Mouse (Mus musculus) lung, postnatal 0 days (tissue): ENCODE data around the gene Apob. TPM values are rescaled to one million over a fixed set of nuclear protein-coding genes. Genes with fewer than 3 reads are reported as not detected.
"Not testable (repeated sequence)": the region's sequence is repeated elsewhere in the genome, so short reads cannot be mapped to it uniquely, and the experiment has no call there.

Experiments
- ATAC-seq: fragments of 200-750 bp; cut with Nextera tagmentation; 2 replicates; pipeline ENCODE4 v1.8.0; 2017; ENCODE audit warnings: moderate library complexity
- DNase-seq: peaks from one replicate; pipeline ENCODE4 v3.0.0-alpha.2; 2016; ENCODE audit warnings: low spot score
- H3K27ac ChIP-seq: fragments of 300-500 bp; sonication (generic); 2 replicates; pipeline ENCODE4 v1.5.1; 2014; ENCODE audit warnings: antibody characterized with exemption, mild to moderate bottlenecking, low read length, mixed read lengths
- H3K27me3 ChIP-seq: fragments of 300-500 bp; sonication (generic); replicated peaks from 2 replicates; pipeline ENCODE4 v1.6.1; 2014; ENCODE audit warnings: low read length, mixed read lengths; ENCODE audit not compliant: insufficient read depth
- H3K36me3 ChIP-seq: fragments of 300-500 bp; sonication (generic); 2 replicates; pipeline ENCODE4 v1.6.1; 2014; ENCODE audit warnings: low read length, mixed read lengths; ENCODE audit not compliant: insufficient read depth
- H3K4me1 ChIP-seq: fragments of 300-500 bp; sonication (generic); 2 replicates; pipeline ENCODE4 v1.6.1; 2014; ENCODE audit warnings: antibody characterized with exemption, low read depth, low read length, mixed read lengths; ENCODE audit not compliant: insufficient read depth
- H3K4me2 ChIP-seq: fragments of 300-500 bp; sonication (generic); replicated peaks from 2 replicates; pipeline ENCODE4 v1.6.1; 2014; ENCODE audit warnings: low read depth, mild to moderate bottlenecking, low read length, moderate library complexity, mixed read lengths
- H3K4me3 ChIP-seq: fragments of 300-500 bp; sonication (generic); 2 replicates; pipeline ENCODE4 v1.5.1; 2014; ENCODE audit warnings: low read depth, low read length
- H3K9ac ChIP-seq: fragments of 300-500 bp; sonication (generic); replicated peaks from 2 replicates; pipeline ENCODE4 v1.6.1; 2014; ENCODE audit warnings: low read depth, mild to moderate bottlenecking
- H3K9me3 ChIP-seq: fragments of 300-500 bp; sonication (generic); 2 replicates; pipeline ENCODE4 v1.6.1; 2016; ENCODE audit warnings: low read length, mixed read lengths
- CTCF ChIP-seq: IDR thresholded peaks from 2 replicates; pipeline ENCODE4 v1.5.1; 2016; ENCODE audit warnings: antibody characterized with exemption, mild to moderate bottlenecking
- EP300 ChIP-seq: IDR thresholded peaks from 2 replicates; pipeline ENCODE4 v1.6.1; 2016; ENCODE audit warnings: antibody characterized with exemption, mild to moderate bottlenecking, control low read depth
- WGBS: fragments of 180-500 bp; shearing (Covaris S2); extraction: QIAGEN DNeasy Blood & Tissue Kit; methylation state at CpG from one replicate; pipeline ENCODE4 v1.1.7; 2014; 5-methylcytosine and 5-hydroxymethylcytosine counted together
- polyA plus RNA-seq: library from polyadenylated mRNA; unstranded; fragments of >200 nt; fragmentation: Nextera tagmentation; extraction: Ambion mirVana; gene quantifications from 2 replicates; pipeline ENCODE4 v1.2.1, GENCODE M21; 2015

The Apob gene
- polyA plus RNA-seq, 1 experiment from 2014 or later, result 0.53 TPM

DNA sequence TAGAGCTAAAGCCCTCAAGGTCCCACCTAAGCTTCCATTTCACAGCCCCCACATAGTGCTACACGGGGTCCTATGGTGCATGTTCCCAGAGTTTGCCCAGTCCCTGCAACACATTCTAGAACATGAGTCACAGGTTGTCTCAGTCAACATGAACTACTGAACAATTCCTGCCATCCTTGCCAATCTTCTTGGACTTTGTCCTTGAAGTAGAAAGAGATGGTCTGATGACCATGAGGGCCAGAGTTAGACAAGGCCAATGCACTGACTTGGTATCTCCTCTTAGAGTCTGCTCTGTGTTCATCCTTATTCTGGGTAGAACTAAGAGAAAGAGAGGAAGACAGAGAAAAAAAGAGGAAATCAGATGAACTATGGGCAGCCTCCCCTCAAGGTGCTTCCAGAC, 7.0 kb downstream of the Apob start:
- no peaks in the 10 kb centered on the region for H3K9me3 ChIP-seq
- ATAC-seq (no peak), DNase-seq (no peak)
- H3K9ac ChIP-seq, result no peak overlapping the region
- H3K36me3 ChIP-seq, result no peaks in the 10 kb centered on the region
- no peak overlapping the region for H3K4me2 ChIP-seq
- WGBS, result 82% methylated on average over 1 of the region's 1 CpGs
- H3K27ac ChIP-seq, result no peak overlapping the region
- H3K4me3 ChIP-seq, result no peak overlapping the region
- no peaks in the 10 kb centered on the region for H3K4me1 ChIP-seq
- no peaks in the 10 kb centered on the region for H3K27me3 ChIP-seq
- TF ChIP-seq CTCF (no peak), EP300 (no peak)

DNA sequence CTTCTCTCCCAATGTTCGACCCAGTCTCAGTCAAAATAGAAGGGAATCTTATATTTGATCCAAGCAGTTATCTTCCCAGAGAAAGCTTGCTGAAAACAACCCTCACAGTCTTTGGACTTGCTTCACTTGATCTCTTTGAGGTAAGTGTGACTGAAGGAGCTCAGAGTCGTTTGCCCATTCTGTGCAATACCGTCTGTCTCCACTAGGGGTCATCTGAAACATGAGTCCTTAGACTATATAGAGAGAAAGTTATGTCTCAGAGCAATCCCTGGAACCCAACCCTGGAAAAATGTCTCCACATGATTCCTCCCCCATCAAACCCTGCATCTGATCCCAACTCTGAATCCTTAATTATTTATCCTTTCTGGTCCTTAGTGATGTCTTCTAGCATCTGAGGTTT, 13.4 kb downstream of the Apob start:
- DNase-seq, result peak; percentile 63
- Histone ChIP-seq H3K4me2 (no peak overlapping the region), H3K9me3 (no peaks in the 10 kb centered on the region), H3K4me3 (no peak overlapping the region), H3K27ac (no peak overlapping the region), H3K9ac (no peak overlapping the region), H3K27me3 (no peaks in the 10 kb centered on the region), H3K4me1 (no peaks in the 10 kb centered on the region), H3K36me3 (no peaks in the 10 kb centered on the region)
- WGBS, result 11% methylated on average over 3 of the region's 3 CpGs
- ATAC-seq, result no peak; the same call in 1 of the 2 replicates
- peak; percentile 90 for TF ChIP-seq CTCF
- TF ChIP-seq EP300, result no peak

DNA sequence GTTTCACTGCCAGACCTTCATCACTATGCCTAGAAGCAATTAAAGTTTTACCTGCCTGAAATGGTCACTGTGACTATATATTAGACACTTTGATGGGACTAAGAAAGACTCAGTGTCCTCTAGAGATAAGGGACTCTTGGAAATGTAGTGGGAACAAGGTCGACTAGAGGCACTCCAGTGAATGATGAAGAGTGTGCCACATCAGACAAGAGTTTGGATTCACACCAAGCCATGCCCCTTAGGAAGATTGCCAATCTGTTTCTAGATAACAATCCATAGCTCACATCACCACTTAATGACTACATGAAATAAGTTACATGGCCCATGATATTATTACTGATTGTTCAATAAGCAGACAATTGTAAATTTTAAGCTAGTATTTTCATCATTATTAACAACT, 14.1 kb downstream of the Apob start:
- DNase-seq, result no peak
- Histone ChIP-seq H3K4me1 (no peaks in the 10 kb centered on the region), H3K9ac (no peak overlapping the region), H3K9me3 (no peaks in the 10 kb centered on the region), H3K36me3 (no peaks in the 10 kb centered on the region), H3K4me2 (no peak overlapping the region), H3K4me3 (no peak overlapping the region), H3K27ac (no peak overlapping the region), H3K27me3 (no peaks in the 10 kb centered on the region)
- TF ChIP-seq CTCF (no peak), EP300 (no peak)
- 3% methylated on average over 1 of the region's 1 CpGs for WGBS
- ATAC-seq, result no peak

DNA sequence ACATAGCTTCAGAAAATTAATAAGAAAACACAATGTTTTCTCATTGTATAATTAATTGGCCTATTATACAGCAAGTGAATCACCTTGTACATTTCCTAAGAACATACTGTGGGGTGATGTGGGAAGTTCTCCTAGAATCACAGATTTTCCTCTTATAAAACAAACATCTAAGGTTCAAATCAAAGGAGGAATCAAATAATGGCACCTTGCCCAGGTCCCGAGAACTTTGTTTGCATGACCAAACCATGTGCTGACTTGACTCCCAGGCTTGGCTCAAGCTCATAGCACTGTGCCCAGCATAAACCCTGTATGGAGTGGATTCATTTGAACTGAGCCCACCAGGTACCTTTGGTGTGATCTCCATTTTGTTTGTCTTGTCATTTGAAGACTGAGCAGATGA, 43.5 kb downstream of the Apob start:
- ATAC-seq (no peak), DNase-seq (peak; percentile 5)
- no peak overlapping the region for H3K9ac ChIP-seq
- H3K4me2 ChIP-seq, result no peak overlapping the region
- no peak overlapping the region for H3K4me3 ChIP-seq
- WGBS, result 55% methylated on average over 1 of the region's 1 CpGs
- TF ChIP-seq CTCF, result no peak
- TF ChIP-seq EP300, result no peak
- no peaks in the 10 kb centered on the region for H3K9me3 ChIP-seq
- no peaks in the 10 kb centered on the region for H3K27me3 ChIP-seq
- no peaks in the 10 kb centered on the region for H3K4me1 ChIP-seq
- no peak overlapping the region for H3K27ac ChIP-seq
- no peaks in the 10 kb centered on the region for H3K36me3 ChIP-seq

DNA sequence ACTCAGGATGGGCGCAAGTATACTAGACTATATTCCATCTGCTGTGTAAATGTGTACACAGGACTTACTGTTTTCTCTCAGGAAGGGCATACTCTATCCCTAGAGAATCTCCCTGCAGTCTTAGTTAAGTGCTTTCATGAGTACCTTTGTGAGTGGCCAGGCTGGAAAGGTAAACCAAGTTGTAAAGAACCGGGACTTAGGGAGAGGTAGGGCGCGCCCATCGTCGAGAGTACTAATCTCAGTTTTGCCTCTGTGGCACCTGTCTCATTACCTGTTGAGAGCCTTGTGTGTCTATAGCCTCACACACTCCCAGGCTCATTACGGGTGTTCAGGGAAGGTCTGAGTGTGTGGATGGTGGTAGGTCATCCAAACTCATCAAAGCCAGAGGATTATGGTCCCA, 52.1 kb downstream of the Apob start:
- Histone ChIP-seq H3K27me3 (no peaks in the 10 kb centered on the region), H3K36me3 (no peaks in the 10 kb centered on the region), H3K4me2 (no peak overlapping the region), H3K9ac (no peak overlapping the region), H3K9me3 (no peaks in the 10 kb centered on the region), H3K4me3 (no peak overlapping the region), H3K27ac (no peak overlapping the region), H3K4me1 (no peaks in the 10 kb centered on the region)
- no peak for TF ChIP-seq EP300
- no peak for TF ChIP-seq CTCF
- WGBS, result 57% methylated on average over 7 of the region's 7 CpGs
- peak; percentile 65 for ATAC-seq
- peak; percentile 36 for DNase-seq

DNA sequence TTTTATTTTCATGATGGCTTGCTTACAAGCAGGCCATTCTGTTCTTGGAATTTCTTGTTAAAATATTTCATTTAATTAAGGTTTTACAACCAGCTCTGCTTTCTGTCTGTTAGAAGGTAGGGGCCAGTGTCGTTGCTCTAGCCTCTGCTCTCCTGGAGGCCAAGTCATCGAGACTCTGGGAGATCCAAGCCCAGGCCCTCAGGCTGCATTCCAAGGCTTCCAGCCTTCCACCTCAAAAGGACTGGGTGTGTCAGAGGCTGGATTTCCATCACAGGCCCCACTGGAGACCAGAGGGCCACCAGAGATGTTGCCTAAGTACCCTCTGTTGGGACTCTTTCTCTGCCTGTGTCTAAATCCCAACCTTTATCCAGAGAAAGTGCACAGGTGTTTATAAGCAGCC, 52.6 kb downstream of the Apob start:
- TF ChIP-seq EP300, result no peak
- TF ChIP-seq CTCF, result no peak
- Histone ChIP-seq H3K9ac (no peak overlapping the region), H3K4me2 (no peak overlapping the region), H3K9me3 (no peaks in the 10 kb centered on the region), H3K27ac (no peak overlapping the region), H3K4me1 (no peaks in the 10 kb centered on the region), H3K4me3 (no peak overlapping the region), H3K36me3 (no peaks in the 10 kb centered on the region), H3K27me3 (no peaks in the 10 kb centered on the region)
- WGBS, result 55% methylated on average over 2 of the region's 2 CpGs
- ATAC-seq (peak; percentile 78), DNase-seq (peak; percentile 22)

DNA sequence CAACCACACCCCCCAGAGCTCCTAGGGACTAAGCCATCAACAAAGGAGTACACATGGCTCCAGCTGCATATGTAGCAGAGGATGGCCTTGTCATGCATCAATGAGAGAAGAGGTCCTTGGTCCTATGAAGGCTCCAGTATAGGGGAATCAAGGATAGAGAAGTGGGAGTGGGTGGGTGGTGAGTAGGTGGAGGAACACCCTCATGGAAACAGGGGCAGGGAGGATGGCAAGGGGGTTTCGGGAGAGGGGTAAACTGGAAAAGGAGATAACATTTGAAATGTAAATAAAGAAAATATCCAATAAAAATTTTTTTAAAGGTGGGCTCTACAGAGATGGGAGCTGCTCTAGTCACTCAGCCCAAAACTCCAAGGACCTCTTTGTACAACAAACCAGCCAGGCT, 53.7 kb downstream of the Apob start:
- not testable (repeated sequence) for DNase-seq, H3K4me2 ChIP-seq, H3K4me3 ChIP-seq, H3K27me3 ChIP-seq, H3K36me3 ChIP-seq, H3K9ac ChIP-seq, H3K9me3 ChIP-seq, H3K27ac ChIP-seq, ATAC-seq, H3K4me1 ChIP-seq
- WGBS, result 87% methylated on average over 1 of the region's 1 CpGs
